Mouse (Mus musculus) left cerebral cortex, adult 9 months (tissue): ENCODE results near the gene Pet117.
A peak's percentile ranks its signal among the peaks of the same experiment; 100 is the strongest.
"Not testable (repeated sequence)": the region's sequence is repeated elsewhere in the genome, so short reads cannot be mapped to it uniquely, and the experiment has no call there.

ENCODE experiments used
- DNase-seq, 2 experiments: peaks; one replicate each; pipeline ENCODE4 v3.0.0; 2022; ENCODE audit warnings: low spot score in 2 of 2

Gene Pet117

DNA sequence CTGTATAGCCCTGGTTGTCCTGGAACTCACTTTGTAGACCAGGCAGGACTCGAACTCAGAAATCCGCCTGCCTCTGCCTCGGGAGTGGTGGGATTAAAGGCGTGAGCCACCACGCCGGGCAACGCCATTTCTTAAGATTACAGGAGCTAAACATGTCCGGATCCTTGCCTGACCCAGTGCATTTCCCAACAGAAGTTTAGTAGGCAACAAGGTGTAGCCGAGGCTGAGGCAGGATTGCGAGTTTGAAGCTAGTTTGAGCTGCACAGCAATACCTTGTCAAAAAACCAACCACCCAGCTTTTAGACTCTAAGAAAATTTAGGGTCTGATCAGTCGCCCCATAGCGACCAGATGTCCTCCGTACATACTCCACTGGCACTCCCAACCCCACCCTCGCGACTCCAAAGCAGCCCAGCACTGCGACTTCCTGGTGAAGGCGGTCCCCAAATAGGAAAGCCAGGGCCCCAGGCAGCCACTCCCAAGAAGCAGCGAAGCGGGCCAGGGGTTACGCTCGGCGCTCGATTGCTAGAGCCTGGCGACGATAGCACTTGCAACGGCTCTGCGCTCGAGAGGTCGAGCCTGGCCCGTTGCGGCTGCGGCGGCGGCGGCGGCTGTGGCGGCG, at the start of gene Pet117, which contains the start of gene Kat14:
Pet117 (plus strand) TSS at position 597 of the 620 bp plus-strand sequence.
Kat14 (plus strand) TSS at position 584 of the 620 bp plus-strand sequence.
- DNase-seq: peak; percentile 74 to 94

DNA sequence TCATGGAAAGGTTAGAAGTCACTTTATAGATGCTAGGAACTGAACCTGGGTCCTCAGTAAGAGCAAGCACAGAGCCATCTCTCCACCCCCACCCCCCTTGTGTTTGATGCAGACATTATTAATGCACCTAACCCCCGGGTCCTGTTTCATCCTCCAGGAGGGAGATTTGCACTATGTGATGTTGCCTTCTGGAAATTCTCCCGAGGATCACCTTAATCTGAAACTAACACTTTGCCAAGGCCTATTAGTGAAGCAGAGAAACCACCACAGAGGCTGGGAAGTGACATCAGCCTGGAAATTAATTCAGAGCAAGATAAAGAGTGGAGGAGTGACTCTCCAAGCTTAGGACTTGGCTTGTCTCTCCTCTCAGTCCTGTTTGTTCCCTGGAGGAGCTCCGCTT, 44.6 kb upstream of the Pet117 start:
- no peak for DNase-seq

DNA sequence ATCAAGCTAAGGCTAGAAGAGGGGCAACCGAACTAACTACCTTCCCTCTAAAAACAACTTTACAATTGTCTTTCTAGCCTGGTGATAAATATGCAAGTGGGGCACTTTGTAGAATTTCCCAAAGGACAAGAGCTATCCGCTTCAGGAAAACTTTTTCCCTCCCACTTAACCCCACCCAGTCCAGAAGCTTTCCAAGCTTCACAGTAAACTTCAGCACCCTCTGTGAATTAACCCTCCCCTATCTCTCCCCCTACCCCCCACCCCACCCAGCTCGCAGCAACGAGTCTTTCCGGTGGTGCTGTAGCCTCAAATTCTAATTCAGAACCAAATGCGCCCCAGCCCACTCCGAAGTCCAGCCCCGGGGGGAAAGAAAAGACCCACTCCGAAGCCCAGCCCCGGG, 39.3 kb upstream of the Pet117 start:
- no peak for DNase-seq

DNA sequence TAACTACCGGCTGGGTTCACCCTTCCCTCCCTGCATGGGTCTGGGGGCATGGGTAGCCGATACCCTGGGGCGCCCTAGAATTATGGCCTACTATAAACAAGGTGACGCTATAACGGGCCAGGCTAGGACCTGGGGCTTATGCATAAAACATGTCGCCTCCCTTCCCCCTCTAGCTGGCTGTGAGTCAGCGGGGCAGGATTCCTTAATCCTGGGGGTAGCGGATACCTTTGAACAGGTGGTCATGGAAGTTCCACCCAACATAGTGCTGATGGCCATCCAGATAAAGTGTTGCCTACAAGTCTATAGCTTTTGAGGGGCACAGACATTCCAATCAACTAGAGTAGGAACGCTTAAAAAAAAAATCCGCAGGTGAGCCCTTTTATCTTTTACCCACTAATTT, 38.9 kb upstream of the Pet117 start:
- no peak for DNase-seq

DNA sequence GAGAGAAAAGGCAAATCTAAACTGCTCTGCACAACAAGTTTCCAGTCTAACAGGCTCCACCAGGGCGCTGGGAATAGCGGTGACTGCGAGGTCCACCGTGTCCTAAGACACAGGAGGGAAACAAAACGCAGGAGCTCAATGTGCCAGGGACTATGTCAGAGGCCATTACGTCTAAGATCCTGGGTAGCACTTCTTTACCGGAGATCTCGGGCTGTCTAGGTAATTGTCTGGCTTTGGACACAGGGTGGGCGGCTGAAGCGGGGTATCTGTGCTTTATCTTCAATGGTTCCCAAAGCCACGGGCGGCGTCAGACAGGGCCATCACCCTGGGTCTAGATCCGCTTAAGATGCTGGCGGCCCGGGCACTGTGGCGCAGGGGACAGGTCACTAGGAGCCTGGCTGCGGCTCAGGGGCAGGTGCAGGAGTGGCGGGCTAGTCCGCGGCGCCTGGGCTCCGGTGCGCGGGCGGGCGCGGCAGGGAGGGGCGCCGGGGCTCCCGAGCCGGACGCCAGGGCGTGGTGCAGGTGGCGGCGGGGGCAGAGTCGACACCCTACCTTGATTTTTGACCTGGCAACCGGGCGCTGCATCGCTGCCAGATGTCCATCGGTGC, 38.3 kb upstream of the Pet117 start:
- no peak for DNase-seq

DNA sequence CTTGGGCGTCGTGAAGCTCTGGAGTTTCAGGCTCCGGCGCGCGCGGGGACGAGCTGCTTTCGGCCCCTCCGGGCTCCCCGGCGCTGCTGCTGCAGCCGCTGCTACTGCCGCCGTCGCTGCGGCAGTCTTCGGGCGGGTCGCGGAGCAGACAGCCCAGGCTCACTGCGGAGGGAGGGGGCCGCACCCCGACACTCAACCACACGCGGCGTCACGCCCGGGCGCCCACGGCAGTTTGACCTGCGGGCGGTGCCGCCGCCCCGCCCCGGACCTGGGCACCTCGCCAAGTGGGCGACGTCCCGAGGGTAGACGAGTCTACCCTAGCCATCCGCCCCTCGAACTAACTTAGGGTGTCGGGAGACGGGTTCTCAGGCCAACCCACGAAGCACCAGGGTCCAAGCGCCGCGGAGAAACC, 37.8 kb upstream of the Pet117 start:
- no peak for DNase-seq

DNA sequence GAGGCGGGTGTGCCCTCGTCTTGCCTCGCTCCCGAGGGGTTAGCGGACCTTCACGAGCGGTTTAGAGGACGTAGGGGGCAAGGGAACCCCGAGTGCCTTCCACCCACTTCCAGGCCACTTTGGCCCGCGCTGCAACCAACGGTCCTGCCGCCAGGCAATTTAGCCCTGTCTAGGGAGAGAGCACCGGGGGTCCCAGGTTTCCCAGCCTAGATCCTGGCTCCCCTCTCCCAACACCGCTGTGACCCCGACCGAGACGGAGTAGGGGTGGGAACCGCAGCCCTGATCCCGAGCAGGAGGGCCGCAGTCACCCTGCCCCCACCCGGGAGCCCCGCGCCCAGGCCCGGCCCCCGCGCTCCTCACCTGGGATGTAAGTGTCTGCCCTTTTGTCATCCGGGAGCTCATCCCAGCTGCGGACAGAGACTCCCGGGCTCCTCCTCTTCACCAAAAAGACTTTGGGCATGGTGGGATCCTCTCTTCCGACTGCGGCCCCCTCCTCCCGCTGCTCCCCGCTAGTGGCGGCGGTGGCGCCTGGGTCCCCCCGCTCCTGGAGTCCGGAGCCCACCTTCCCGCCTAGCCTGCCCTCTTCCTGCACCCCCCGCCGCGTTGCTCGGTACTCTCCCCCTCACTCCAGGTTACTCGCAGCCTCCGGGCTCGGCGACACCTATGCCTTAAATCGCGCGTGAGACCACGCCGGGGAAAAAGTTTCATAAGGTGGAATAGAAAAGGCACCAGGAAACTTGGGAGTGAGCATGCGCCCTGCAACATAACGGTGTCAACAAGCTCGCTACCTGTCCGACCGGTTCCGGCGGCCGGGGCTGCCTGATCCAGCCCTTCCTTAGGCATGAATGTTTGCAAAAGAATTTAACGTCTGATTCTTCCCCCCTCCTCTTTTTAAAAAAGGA, 37.1 kb upstream of the Pet117 start, which contains the start of gene Ovol2:
Ovol2 (minus strand) TSS at position 746 of the 902 bp plus-strand sequence.
- DNase-seq: no peak

DNA sequence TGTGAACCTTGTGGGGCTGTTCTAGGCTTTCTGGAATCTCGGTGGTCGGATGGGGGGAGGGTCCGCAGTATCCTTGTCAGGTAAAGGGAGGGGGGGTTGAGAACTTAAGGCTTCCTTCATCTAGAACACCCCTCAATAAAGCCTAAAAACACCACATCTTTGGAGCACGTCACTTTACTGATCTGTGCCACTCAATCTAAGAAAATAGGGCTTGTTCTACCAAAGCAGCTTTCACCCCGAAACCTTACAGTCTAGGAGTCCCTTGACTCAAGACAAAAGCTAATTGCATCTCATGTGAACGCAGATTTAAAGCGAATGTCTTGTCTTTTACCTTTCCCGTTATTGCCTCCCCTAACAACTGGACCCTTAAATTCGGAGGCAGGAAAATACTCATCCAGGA, 36.3 kb upstream of the Pet117 start:
- DNase-seq: no peak

DNA sequence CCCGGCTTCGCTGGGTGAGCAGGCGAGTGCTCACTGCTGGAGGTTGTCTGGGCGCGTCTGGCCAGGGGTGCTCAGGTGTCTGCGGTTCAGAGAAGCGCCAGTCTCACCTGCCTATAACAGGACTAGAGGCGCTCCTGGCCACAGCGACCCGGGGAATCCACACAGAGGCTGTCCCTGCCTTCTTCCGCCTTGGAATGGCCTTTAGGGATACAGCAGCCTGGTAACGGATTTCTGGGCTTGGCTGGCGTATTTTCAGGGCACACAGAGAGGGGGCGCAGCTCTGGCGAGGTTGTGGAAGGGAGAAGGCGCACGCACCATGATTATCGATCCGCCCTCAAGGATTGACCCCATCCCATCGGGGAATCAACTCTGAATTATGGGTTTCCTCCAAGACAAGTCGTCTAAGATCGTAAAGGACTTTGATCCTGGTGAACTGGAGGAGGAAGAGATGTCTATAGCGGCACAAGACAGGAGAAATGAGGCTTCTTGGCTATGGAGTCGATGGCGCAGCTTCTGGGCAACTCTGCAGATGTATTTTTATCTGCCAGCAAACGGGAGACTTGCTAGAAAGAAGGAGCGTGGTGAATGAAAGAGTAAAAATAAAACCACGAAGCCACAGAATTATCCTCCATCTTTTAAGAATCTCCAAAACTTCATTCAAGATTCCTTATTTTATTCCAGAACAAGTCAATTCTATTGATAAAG, 35.5 kb upstream of the Pet117 start:
- DNase-seq: peak in 1 of 2 experiments; percentile 47

DNA sequence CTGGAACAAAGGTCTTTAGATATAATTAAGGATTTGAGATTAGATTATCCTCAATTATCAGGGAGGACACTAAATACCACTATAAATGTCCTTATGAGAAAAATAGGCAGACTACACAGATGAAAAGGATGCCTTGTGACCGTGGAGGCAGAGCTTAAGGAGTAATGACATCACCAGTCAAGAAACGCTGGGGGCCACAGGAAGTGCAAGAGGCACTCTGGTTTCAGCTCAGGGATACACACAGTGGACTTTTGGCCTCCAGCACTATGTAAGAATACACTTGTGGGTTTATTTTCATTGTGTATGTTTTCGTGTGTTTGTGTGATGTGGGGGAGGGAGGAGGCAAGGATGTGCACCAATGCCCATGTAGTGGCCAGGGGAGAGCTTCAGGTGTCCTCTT, 31.6 kb upstream of the Pet117 start:
- no peak for DNase-seq

DNA sequence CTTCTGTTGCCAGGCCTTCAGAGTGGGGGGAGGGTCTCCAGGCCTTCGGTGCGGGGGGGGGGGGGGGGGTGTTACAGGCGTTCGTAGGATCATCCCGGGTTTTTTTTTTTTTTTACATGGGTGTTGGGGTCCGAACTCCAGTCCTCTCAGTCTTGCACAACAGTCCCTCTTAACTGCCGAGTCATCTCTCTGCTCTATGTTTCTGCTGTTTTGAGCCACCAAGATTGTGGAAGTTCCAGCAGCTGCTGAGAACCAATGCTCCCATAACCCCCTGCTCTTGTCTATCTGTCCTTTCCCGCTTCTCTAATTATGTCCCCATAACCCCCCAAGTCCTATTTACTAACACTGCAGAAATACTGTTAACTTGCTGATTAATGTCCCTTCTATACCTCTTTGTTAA, 31.1 kb upstream of the Pet117 start:
- no peak for DNase-seq

DNA sequence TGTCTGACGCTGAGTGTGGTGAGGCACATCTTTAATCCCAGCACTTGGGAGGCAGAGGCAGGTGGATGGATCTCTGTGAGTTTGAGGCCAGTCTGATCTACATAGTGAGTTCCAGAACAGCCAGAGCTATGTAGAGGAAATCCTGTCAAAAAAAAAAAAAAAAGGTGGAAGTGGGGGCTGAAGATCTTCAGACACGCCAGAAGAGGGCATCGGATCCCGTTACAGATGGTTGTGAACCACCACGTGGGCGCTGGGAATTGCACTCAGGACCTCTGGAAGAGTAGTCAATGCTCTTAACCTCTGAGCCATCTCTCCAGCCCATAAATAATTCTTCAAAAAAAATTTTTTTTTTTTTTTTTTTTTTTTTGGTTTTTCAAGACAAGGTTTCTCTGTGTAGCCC, 30.6 kb upstream of the Pet117 start:
- not testable (repeated sequence) for DNase-seq

DNA sequence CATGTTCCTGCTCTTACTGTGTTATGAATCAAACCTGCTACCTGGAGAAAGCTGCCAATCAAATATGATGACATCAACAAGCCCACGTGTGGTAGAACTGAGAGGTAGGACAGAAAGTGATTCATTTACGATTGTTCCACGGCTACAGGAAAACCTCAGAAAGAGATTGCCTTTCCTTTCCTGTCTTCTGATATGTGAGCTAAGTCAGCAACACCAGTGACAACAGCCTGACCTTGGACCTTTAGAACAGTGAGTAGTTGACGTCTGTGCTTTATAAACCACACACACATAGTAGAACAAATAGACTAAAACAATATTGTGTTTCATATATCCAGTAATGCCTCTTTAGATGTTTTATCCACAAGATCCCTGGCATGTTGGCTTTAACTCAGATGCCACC, 25.6 kb upstream of the Pet117 start:
- DNase-seq: no peak

DNA sequence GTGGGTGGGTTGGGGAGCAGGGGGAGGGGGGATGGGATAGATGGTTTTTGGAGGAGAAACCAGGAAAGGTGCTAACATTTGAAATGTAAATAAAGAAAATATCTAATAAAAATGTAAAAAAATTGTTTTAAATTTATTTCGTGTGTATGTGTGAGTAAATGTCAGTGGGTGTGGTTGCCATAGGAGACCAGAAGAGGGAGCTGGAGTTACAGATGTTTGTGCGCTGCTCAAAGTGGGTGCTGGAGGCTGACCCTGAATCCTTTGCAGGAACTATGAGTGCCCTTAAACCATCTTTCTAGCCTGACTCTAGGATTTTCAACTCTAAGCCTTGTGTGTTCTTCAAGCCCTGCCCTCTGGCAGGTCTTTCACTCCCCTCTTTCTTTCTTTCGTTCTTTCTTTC, 20.3 kb upstream of the Pet117 start:
- DNase-seq: no peak

DNA sequence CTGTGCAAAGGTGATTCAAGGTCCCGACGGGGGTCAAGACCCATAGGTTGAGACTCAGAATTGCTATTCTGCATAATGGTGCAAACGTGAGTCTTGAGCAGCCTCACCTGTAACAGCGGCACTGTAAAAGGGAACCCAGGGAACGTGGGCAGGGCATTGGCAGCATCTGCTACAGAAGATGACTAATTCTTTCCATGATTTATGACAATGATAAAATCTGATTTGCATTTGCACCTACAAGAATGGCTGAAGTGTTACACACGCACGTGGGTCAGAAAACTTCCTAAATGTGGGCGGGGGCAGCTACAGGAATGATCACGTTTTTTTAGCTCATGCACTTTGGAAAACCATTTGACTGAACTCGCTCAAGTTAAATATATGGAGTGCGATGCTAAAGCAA, 16.0 kb upstream of the Pet117 start:
- peak in 1 of 2 experiments; percentile 59 for DNase-seq

DNA sequence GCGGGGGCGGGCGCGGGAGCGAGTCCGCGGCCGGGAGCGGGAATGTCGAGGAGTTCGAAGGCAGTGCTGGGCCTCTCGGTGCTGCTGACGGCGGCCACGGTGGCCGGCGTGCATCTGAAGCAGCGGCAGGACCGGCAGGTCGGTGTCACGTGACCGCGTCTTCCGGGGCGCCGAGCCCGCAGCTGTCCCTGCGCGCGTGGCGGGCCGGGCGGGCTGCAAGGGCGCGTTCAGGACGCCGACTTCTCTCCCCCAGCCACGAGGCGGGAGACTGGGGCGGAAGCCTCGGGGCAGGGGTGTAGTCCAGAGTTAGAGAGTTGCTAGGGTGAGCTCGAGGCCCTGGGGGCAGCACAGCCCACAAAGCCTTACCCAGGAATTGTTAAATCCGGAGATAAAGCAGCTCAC, 225 bp downstream of the Pet117 start:
- peak in 1 of 2 experiments; percentile 43 for DNase-seq

DNA sequence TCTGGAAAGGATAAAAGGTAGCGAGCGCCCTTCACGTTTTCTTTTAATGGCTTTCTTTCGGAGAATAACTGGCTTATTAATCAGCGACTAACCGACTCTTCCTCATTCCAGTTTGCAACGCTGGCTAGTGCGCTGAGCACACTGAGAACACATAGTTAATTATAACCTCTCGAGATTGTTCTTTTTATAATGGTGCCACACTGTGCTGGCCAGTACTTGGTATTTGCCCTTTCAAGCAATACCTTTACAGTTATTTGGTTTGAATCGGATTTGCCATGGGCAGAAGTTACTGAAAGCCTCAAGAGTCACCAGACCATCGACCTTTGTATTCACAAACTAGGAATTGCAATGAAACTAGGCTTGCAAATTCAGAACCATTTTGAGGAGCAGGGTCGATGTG, 715 bp downstream of the Pet117 start:
- no peak for DNase-seq

DNA sequence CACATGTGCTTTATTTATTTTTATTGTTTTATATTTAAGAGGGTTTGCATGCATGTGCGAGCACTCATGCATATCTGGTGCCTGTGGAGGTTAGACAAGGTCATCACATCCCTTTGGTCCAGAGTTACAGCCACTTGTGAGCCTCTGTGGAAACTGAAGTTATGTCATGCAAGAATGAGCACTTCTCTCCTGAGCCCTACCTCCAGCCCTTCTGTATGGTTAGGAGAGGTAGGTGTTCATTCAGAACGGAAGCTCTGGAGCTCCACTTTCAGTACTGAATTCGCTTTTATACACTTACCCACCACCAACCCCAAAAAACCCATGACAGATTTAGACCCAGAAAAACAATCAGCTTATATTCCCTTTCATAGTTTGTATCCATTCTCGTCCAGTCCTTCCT, 2.8 kb downstream of the Pet117 start:
- no peak for DNase-seq

DNA sequence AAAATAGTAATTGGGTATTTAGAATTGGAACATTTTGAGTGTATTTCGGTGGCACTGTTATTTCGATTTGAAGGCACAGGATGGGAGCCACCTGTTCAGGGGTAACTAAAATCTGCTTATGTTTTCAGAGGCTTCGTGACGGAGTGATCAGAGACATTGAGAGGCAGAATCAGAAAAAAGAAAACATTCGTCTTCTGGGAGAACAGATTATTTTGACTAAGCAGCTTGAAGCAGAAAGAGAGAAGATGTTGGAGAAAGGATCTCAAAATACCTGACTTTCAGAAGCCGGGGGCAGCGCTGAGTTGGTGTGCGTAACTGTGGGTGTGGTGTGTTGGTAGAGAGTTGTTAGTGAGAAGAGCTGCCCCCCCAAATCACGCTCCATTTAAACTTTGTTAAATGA, 4.3 kb downstream of the Pet117 start:
- peak in 1 of 2 experiments; percentile 45 for DNase-seq

DNA sequence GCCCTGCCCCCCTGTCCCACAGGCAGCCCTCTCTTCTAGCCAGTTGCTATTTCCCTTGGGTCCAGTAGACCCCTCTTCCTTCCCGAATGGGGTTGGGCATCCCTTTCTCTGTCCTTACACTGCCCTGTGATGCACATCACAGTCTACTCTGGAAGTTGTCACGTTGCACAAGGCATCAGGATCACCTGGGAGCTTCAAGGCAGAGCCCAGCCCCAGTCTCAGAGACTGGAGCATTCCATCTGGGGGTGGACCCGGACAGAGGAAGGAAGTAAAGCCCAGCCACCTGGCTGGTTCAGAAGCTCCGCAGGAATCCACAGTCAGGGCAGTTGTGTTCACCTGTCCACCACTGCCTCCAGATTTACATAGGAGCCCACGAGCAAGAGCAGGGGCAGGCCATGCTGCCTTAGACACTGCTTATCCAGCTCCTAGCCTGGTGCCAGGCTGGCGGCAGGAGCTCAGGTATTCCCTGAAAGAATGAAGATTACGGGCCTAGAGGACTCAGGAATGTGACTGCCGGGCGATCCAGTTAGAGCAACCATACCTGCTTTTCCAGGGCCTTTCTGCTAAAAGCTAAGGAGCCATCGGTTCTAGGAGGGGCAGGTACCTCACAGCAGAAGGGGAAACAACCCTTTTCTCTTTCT, 6.4 kb downstream of the Pet117 start:
- DNase-seq: no peak

DNA sequence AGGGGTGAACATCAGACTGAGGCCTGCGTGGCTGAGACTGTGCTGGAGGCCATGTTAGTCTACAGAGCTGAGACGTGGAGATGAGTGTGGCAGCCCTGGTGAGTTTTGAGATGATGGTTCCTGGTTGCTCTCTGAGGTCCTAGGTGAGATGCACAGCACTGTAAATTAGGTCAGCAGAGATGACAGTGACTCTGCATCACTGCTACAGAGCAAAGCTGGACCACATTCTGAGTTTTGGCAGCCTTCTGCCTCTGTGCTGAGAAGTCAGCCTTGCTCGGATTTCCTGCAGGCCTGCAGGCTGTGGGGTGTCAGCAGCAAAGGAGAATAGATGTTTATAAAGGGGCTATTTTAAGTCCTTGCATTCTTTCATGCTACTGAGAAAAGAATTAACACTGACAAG, 12.5 kb downstream of the Pet117 start:
- no peak for DNase-seq

DNA sequence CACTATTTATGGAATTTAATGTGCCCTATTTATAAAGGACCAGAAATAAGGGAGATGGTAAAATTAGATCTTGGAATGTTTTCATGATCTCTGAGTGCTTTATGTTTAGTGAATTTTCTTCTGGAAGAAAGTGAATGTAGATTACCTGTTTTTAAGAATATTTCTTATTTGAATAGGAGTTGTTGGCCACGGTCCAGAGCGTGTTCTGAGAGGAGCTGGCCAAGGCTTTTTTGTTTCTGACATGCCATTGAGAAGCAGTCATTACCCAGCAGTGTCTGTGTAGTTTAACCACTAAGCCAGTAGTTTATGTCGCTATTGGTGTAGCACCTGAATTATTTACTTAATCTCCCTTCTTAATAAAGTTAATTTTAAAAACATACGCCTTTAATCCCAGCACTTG, 12.9 kb downstream of the Pet117 start:
- DNase-seq: no peak
